Mouse (Mus musculus) cerebellum, postnatal 14 days (tissue): ENCODE results near the gene Npnt.
A peak's percentile ranks its signal among the peaks of the same experiment; 100 is the strongest.

Source experiments
- DNase-seq, 2 experiments: peaks; one replicate each; pipeline ENCODE4 v3.0.0; 2021; ENCODE audit warnings: mixed read lengths in 2 of 2

Gene Npnt

DNA sequence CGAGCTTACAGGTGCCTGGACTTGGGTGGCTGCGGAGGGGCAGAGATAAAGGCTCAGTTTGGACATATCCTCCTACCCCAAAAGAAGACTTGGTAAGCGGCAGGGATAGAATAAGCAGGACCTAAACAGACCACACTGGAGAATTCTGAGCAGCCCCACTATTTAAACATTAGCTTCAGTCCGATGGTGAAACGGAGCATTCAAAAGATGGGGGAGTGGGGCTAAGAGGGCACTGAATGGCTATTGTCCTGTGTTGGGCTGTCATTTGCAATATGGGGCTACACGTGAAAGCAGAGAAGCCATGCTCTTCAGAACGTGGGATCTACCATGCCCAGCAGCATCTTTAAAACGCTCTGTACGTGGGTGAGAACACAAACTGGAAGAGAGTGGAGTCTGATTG lies 95.8 kb downstream of the Npnt start:
- DNase-seq, result no peak

DNA sequence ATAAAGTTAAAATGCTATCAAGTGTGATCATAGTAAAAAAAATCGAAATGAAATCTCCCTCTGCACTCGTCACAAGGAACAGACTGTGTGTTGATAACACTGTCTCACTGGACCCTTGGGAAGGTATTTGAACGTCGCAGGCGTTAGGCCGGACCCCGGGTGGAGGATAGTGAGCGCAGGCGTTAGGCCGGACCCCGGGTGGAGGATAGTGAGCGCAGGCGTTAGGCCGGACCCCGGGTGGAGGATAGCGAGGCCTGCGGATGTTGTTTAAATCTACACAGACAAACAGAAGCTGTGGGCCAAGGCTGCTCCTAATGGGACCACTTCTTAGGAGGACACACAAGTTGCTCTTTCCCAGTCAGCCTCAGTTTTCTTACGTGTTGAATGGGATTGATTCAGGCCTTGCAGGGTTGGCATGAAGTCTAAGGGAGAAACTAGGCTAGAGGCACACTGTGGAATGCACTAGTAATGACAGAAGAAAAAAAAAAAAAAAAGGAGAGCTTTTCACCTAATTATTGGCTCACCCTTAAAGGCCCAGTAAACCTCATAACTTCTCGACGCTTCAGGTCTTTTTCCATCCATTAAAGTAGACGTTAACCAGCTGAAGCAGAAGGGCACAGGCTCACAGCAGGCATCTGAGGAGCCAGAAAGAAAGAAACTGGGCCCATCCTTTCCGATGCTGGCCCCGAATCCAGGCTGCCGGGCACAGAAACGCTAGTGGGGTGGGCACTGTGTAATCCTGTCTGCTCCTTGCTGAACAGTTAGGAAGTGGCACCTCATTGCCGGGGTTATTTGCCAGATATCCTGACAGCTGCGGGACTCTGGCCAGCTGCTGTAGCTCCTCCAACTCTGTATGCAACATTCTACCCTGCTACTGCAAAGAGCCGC lies 98.0 kb downstream of the Npnt start:
- DNase-seq, result peak in 1 of 2 experiments; percentile 8

DNA sequence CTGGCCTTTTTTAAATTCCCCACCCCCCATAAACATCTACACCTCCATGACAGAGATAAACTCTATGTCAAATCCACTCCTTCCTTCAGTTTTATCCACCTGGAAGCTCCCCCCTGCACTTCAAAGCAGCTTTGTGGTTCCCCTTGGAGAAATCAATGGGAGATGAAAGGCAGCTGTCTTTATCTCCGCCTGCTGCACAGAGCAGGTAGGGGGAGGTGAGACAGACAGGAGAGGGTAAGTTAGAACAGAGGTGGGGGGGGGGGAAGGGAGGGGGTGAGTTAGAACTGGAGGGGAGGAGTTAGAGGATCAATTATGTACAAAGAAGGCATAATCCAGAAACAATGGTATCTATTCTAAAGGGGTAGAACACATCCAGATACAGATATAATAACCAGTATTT lies 98.7 kb downstream of the Npnt start:
- DNase-seq, result no peak

DNA sequence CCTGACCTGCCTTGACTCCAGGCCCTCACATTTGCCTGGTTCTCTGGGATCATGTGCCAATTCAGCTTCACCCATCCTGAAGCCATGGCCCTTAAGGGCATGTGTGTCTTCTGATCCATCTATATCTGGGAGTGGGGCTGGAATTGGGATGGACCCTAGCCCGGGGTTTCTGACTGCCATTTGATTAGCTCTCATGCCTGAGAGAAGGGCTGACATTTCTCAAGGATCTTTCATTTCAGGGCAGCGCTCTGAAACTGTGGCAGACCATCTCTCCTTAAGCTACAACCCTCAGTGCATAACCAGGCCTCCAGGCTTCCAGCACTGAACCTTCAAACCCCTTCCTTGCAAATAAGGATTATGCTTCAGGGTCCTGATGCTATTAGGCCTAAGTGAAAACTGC lies 99.7 kb downstream of the Npnt start:
- no peak for DNase-seq

DNA sequence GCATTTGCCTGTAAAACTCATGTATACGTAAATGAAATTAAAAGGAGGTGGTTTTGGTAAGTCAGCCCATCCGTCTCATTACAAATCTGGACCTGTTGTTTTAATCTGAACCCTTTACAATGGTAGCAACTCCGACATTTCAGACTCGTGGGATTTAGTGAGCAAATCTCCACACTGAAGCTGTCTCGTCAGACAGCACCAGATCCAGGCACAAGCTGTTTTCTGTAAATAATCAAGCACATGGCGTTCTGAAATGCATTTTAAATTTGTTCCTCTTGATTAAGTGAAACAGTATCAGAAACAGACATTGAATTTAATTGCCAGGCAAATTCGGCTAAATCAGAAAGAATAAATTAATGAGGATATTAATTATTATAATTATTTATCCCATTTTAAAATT lies 100.4 kb downstream of the Npnt start:
- DNase-seq, result no peak

- no peak for DNase-seq
These were observed 107.4 kb downstream of the Npnt start for GRCm38 (mm10) chr3:132842676-132843075.

GRCm38 (mm10) chr3:132839516-132839915 lies 110.6 kb downstream of the Npnt start:
- DNase-seq, result no peak

DNA sequence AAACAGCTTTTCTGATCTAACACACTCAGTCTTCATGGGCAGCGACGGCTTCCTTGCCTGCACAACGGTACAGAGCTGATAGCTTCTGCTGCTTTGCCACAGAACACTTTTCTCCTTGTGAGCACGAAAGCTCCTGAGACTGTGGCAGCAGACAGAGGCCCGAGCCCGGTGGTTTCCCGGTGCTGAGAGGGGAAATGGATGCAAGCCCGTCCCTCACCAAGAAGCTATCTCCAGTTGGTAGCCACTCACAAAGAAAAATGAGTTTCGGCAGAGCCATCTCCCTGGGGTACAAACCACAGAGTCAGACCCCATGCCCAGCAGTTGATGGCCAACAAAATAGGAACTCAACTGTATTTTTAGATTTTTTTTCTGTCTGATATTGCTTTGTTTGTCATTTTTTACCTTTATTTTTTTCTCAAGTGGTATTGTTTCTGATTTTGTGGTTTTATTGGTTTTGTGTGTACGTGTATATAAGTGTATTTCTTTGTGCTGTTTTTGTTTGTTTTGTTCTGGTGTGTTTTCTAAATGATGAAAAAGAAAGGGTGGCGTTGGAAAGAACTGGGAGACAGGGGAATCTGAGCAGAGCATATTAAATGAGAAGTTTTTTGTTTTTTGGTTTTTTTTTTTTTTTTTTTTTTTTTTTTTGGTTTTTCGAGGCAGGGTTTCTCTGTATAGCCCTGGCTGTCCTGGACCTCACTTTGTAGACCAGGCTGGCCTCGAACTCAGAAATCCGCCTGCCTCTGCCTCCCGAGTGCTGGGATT lies 111.3 kb downstream of the Npnt start:
- no peak for DNase-seq

GRCm38 (mm10) chr3:132837134-132837533 lies 113.0 kb downstream of the Npnt start:
- DNase-seq, result no peak

DNA sequence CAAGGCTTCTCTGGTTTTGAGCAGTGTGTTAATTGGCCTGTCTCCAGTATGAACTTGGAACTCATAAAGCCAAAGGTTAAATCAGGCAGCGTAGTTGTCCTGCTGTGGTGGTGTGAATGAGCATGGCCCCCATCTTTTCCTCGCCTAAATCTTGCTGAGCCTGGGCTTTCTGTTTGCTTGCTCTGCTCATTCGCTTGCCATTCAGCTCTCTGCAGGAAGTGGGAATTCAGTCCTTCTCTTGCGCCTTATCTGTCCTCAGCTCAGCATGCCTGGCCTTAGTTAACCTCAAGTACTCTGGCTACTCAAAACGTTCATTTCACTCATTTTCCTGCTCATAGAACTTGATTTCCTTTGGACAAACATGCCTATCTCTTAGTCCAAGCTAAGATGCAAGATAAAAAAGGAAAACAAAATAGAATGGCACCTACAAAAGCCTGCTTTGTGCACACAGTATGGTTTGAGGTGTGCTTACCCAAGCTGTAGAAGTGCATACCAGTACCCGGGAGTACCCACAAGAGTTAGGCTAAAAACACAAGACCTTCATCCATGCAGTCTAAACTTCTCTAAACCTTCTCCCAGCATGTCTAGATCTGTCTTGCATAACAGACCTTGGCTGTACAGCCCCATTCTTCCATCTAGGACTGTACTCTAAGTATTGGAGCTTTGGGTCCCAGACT lies 114.8 kb downstream of the Npnt start:
- DNase-seq, result no peak
